Mouse (Mus musculus) stomach, embryonic 14.5 days (tissue): ENCODE data around the gene Klf7. TPM values are rescaled to one million over a fixed set of nuclear protein-coding genes. Genes with fewer than 3 reads are reported as not detected.

Source experiments
- ATAC-seq: fragments of 200-750 bp; cut with Nextera tagmentation; 2 replicates; pipeline ENCODE4 v1.8.0; 2017; ENCODE audit warnings: low read depth, moderate TSS enrichment; ENCODE audit not compliant: insufficient number of reproducible peaks, insufficient read depth, low FRiP score
- H3K27ac ChIP-seq: fragments of 300-500 bp; sonication (generic); 2 replicates; pipeline ENCODE4 v1.5.1; 2014; ENCODE audit warnings: mild to moderate bottlenecking, low read length, moderate library complexity, mixed read lengths
- H3K27me3 ChIP-seq: fragments of 300-500 bp; sonication (generic); 2 replicates; pipeline ENCODE4 v1.6.1; 2014; ENCODE audit warnings: low read length, control low read depth, mixed read lengths; ENCODE audit not compliant: control insufficient read depth, insufficient read depth
- H3K36me3 ChIP-seq: fragments of 300-500 bp; sonication (generic); 2 replicates; pipeline ENCODE4 v1.6.1; 2014; ENCODE audit warnings: mild to moderate bottlenecking, control low read depth, low read length, moderate library complexity, mixed read lengths; ENCODE audit not compliant: control insufficient read depth, insufficient read depth
- H3K4me1 ChIP-seq: fragments of 300-500 bp; sonication (generic); 2 replicates; pipeline ENCODE4 v1.6.1; 2014; ENCODE audit warnings: low read length, control low read depth, mixed read lengths; ENCODE audit not compliant: control insufficient read depth, insufficient read depth
- H3K4me2 ChIP-seq: fragments of 300-500 bp; sonication (generic); replicated peaks from 2 replicates; pipeline ENCODE4 v1.6.1; 2014; ENCODE audit warnings: low read depth, low read length, control low read depth
- H3K4me3 ChIP-seq: fragments of 300-500 bp; sonication (generic); 2 replicates; pipeline ENCODE4 v1.5.1; 2014; ENCODE audit warnings: low read depth, low read length, control low read depth
- H3K9ac ChIP-seq: fragments of 300-500 bp; sonication (generic); replicated peaks from 2 replicates; pipeline ENCODE4 v1.6.1; 2014; ENCODE audit warnings: low read depth, mild to moderate bottlenecking, control low read depth, low read length, moderate library complexity, mixed read lengths
- H3K9me3 ChIP-seq: fragments of 300-500 bp; sonication (generic); 2 replicates; pipeline ENCODE4 v1.6.1; 2016; ENCODE audit warnings: low read depth, low read length, control low read depth; ENCODE audit not compliant: control insufficient read depth
- WGBS: fragments of 180-500 bp; shearing (Covaris S2); extraction: QIAGEN DNeasy Blood & Tissue Kit; methylation state at CpG from one replicate; pipeline ENCODE4 v1.1.7; 2014; 5-methylcytosine and 5-hydroxymethylcytosine counted together
- polyA plus RNA-seq: library from polyadenylated mRNA; unstranded; fragments of >200 nt; fragmentation: Nextera tagmentation; extraction: Ambion mirVana; gene quantifications from 2 replicates; pipeline ENCODE4 v1.2.1, GENCODE M21; 2014

The Klf7 gene
- polyA plus RNA-seq, 1 experiment from 2014 or later = 24.6 TPM

DNA sequence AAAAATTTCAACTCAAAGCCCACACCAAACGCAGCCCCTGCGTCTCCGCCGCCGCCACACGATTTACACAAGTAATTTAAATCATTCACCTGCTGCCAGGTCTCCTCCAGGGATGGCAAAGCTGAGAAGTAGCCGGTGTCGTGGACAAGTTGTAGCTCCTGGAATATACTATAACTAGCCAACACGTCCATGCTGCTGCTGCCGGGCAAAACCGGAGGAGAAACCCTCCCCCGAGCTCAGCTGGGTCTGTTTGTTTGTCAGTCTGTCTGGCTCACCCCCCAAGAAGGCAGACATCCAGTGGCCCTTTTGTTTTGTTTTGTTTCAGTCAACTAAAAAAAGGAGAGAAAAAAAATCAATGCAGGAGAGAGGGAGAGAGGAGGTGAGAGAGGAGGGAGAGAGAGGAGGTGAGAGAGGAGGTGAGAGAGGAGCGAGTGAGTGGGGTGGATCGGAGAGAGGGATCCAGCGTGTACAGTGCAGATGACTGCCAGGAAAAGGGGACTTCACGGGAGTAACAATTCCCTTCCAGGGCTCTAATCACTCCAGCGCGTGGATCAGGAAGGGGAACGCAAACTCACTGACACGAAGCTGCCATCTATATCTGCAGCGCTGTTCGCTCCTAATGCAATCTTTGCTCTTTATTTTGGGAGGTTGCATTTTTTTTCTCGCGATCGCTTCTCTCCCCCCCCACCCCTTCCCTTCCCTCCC, 1.1 kb downstream of the Klf7 start:
- peak; percentile 24 for ATAC-seq
- no peaks in the 10 kb centered on the region for H3K27me3 ChIP-seq
- WGBS = 0% methylated on average over 25 of the region's 25 CpGs
- peak overlapping the region; percentile 100 for H3K27ac ChIP-seq
- peak overlapping the region; percentile 65 for H3K4me3 ChIP-seq
- no peaks in the 10 kb centered on the region for H3K9me3 ChIP-seq
- no peaks in the 10 kb centered on the region for H3K36me3 ChIP-seq
- H3K9ac ChIP-seq = peak overlapping the region; percentile 67
- peaks cover 16% of the 10 kb centered on the region for H3K4me1 ChIP-seq
- H3K4me2 ChIP-seq = peak overlapping the region; percentile 57

DNA sequence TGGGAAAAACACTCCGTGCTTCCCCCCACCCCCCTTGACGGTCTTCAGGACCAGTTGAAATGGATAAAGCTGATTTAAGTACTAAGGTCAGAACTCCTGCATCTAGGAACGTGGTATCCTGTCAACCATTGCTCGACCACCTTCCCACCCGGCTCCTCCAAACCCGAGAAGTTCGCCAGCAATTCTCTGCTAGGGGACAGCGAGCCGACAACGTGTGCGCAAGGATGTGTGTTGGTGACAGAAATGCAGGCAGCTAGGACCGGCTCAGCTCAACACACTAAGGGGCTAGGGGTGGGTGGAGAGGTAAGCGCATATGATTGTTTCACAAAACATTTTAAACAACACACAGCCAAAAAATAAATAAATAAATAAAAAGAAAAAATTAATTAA, 1.7 kb downstream of the Klf7 start:
- Histone ChIP-seq H3K36me3 (no peaks in the 10 kb centered on the region), H3K9me3 (no peaks in the 10 kb centered on the region), H3K27me3 (no peaks in the 10 kb centered on the region), H3K4me2 (peak overlapping the region; percentile 57), H3K9ac (peak overlapping the region; percentile 67), H3K4me3 (peak overlapping the region; percentile 65), H3K27ac (peak overlapping the region; percentile 100), H3K4me1 (peaks cover 16% of the 10 kb centered on the region)
- 1% methylated on average over 13 of the region's 13 CpGs for WGBS
- no peak for ATAC-seq

DNA sequence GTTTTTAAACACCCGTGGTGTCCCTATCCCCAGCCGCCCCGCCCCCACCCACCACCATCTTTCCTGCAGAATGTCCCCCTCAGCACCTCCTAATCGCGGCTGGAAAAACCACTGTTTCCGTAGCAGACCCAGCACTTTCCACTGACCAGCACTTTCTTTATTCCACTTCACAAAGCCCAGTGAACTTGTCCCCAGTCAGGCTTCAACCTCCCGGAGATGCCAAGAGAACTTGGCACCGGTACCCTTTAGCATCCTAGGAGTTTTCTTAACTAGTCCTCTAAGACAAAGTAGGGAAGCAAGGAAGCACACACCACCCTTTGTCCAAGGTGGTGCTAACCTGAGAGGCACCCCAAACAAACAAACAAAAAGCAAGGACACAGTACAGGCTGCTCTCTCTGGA, 2.2 kb downstream of the Klf7 start:
- H3K9ac ChIP-seq = peak overlapping the region; percentile 67
- H3K4me3 ChIP-seq = peak overlapping the region; percentile 65
- H3K27me3 ChIP-seq = no peaks in the 10 kb centered on the region
- no peaks in the 10 kb centered on the region for H3K36me3 ChIP-seq
- peak overlapping the region; percentile 30; the same call in 1 of the 2 replicates for H3K27ac ChIP-seq
- WGBS = 2% methylated on average over 8 of the region's 8 CpGs
- peak overlapping the region; percentile 57 for H3K4me2 ChIP-seq
- no peak for ATAC-seq
- H3K4me1 ChIP-seq = peaks cover 16% of the 10 kb centered on the region
- H3K9me3 ChIP-seq = no peaks in the 10 kb centered on the region

DNA sequence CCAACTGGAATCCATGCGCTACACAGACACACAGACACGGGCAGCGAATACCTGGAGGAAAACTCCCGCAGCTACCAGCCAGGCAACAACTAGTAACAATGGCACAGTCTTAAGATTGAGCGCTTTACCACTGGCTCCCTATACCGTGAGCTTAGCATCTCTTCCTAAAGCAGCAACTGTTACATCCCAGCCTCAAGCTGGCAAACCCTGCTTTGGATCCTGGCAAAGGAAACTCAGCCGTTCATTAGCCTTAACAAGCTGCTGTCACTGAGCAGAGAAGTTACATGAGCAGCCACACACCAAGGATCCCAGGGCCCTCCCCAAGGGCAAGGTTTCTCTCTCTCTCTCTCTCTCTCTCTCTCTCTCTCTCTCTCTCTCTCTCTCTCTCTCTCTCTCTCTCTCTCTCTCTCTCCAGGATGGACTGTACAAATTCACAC, 2.7 kb downstream of the Klf7 start:
- Histone ChIP-seq H3K4me2 (peak overlapping the region; percentile 57), H3K9ac (peak overlapping the region; percentile 67), H3K9me3 (no peaks in the 10 kb centered on the region), H3K27ac (peak overlapping the region; percentile 30), H3K27me3 (no peaks in the 10 kb centered on the region), H3K4me1 (peaks cover 16% of the 10 kb centered on the region), H3K36me3 (no peaks in the 10 kb centered on the region), H3K4me3 (peak overlapping the region; percentile 65)
- 10% methylated on average over 7 of the region's 7 CpGs for WGBS
- no peak for ATAC-seq

DNA sequence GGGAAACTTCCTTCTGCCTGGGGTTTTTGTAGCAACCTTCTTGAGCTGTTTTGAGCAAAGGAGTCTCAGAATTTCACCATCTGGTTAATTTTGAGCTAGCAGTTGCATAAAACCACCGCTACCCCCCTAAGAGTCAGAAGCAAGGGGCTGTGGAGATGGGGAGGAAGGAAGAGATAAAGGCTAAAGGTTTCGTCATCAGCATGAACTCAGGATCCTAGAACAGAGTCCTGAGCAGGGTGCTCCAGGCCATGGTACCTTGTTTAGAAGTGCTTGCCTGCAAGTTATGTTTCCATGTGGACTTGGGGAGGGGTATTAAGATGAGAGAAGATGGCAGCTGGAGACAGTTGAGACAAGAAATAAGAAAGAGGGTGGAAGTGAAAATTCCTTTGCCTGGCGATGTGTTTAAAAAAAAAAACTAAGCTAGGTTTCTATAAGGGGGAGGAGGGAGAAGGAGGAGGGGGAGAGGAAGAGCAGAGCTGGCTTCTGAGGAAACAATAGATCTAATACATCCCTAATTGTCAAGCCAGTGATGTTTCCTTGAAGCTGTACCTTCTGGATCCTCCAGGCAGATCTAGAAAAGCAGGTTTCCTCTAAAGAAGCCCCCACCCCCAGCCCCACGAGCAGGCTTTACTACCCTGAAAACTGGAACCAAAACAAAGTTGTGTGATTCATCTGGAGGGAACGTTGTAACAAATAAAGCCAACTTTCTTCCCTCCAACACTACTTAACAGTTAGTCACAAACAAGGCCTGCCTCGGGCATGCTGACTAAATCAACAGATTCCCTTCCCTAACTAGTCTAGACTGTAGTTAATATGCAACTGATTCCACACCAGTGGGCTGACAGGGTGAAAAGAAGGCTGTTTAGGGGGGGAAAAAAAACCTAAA, 3.6 kb downstream of the Klf7 start:
- peak overlapping the region; percentile 57 for H3K4me2 ChIP-seq
- H3K4me1 ChIP-seq = peaks cover 16% of the 10 kb centered on the region
- no peak for ATAC-seq
- WGBS = 43% methylated on average over 6 of the region's 6 CpGs
- no peaks in the 10 kb centered on the region for H3K36me3 ChIP-seq
- no peaks in the 10 kb centered on the region for H3K9me3 ChIP-seq
- peak overlapping the region; percentile 30 for H3K27ac ChIP-seq
- H3K4me3 ChIP-seq = peak overlapping the region; percentile 65; the same call in 1 of the 2 replicates
- no peaks in the 10 kb centered on the region for H3K27me3 ChIP-seq
- peak overlapping the region; percentile 67; the same call in 1 of the 2 replicates for H3K9ac ChIP-seq

DNA sequence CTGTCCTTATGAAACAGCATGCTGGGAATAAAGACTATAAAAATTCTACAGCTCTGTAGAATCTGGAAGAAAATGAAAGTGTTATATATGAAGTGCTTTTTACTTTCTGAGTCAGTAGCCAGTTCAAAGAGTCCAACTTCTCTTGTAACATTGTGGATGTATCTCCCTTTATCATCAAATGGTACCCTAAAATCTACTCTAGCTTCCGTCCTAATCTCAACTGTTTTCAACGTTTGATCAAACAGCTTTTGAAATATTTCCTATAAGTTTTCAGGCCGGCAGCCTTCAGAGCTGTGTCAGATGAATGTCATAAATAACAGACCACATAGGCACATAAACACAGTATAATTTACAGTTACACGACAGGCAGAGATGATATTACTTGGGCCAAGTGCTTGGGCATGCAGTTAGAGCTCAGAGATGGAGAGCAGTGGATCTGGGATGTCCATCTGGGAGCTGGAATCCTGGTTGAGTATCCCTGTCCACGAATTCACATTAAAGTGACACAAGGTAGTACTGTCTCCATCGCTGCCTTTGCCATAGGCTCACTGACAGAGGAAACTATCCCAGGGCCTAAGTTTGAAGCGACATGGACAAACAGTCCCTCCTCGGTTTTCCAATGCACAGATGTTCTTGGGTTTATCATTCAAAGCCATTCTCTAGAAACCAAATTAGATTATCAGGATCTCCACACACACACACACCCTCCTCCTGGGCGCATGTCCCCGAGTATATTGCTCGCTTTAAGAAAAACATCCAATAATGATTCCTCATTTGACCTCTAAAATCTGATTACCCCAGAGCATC, 4.4 kb downstream of the Klf7 start:
- WGBS = 74% methylated on average over 11 of the region's 11 CpGs
- no peak for ATAC-seq
- H3K4me3 ChIP-seq = no peak overlapping the region
- peaks cover 16% of the 10 kb centered on the region for H3K4me1 ChIP-seq
- H3K9ac ChIP-seq = no peak overlapping the region
- H3K27ac ChIP-seq = no peak overlapping the region
- H3K9me3 ChIP-seq = no peaks in the 10 kb centered on the region
- H3K4me2 ChIP-seq = peak overlapping the region; percentile 57
- no peaks in the 10 kb centered on the region for H3K36me3 ChIP-seq
- H3K27me3 ChIP-seq = no peaks in the 10 kb centered on the region

DNA sequence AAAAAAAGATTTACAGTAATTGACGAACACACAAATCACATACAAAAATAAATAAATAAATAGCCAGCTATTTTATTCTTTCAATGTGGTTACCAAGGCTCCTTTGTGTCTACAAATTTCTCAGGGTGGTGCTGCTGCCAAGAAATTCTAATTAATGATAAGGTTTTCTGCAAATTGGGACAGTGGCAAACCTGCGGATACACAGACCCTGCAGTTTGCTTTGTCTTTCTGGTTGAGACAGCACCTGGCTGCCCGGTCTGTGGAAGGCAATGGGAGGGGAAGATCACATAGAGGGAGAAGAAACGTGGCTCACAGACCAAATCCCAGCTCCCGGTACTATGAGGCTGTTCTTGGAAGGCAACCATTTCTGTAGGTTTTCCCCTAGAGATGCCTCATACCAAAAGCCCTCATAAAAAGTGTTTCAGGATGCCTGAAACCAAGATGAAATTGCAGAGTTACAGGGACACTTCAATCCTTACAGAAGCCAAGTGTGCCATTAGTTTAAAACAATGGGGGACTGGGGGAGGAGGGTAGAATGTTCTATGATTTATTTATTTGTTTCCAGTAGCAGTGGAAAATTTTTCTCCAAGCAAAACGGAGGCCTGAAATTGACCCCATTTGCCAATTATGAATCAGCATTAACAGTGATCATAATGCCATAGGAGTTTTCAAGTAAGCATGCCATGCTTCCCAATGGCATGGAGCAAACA, 5.2 kb downstream of the Klf7 start:
- Histone ChIP-seq H3K36me3 (no peaks in the 10 kb centered on the region), H3K27me3 (no peaks in the 10 kb centered on the region), H3K9me3 (no peaks in the 10 kb centered on the region), H3K4me2 (no peak overlapping the region), H3K4me3 (no peak overlapping the region), H3K9ac (no peak overlapping the region), H3K4me1 (peaks cover 16% of the 10 kb centered on the region), H3K27ac (no peak overlapping the region)
- ATAC-seq = no peak
- WGBS = 72% methylated on average over 6 of the region's 6 CpGs
